Mouse (Mus musculus): ENCODE measurements around the gene Mlycd. TPM values are rescaled to one million over a fixed set of nuclear protein-coding genes. Genes with fewer than 3 reads are reported as not detected.
A peak's percentile ranks its signal among the peaks of the same experiment; 100 is the strongest.
"Not testable (repeated sequence)": the region's sequence is repeated elsewhere in the genome, so short reads cannot be mapped to it uniquely, and the experiment has no call there.

The Mlycd gene
- polyA plus RNA-seq, 1 experiment from 2014 or later = 20.6 TPM

DNA sequence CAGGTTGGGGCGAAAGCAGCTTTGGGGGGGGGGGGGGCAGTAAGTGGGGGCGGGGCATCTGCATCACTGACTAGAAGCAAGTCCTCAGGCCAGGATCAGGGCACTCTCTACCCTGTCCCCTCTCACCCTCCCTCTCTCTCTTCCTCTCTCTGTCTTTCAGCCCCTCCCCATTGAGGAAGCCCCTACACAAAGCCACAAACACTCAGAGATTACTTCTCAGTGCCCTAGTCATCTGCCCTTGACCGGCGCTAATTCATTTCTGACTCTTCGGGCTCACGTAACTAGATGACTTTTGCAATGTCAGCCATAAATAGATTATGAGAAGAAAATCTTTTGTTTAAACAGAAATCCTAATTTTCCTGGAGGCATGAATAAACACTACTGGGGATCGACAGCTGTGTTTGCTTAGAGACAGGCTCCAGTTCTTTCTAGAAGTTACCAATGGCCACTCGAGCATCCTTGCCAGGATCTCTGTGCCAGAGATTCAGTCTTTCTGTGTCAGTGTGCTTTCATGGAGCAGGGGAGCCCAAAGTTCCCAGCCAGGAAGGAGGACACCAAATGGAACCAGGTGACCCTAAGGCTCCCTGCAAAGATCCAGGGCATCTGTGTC lies 33.9 kb upstream of the Mlycd start:
- Histone ChIP-seq H3K27me3 (replicated peaks; ENCODE audit: control insufficient read depth, insufficient read depth, low read length) (no peaks in the 10 kb centered on the region), H3K9me3 (ENCODE audit: control insufficient read depth, low read length) (no peaks in the 10 kb centered on the region), H3K4me2 (ENCODE audit: low read depth, low read length) (no peak overlapping the region), H3K4me3 (ENCODE audit: low read length) (no peak overlapping the region), H3K36me3 (ENCODE audit: control insufficient read depth, insufficient read depth, low read length) (no peaks in the 10 kb centered on the region), H3K27ac (ENCODE audit: low read length) (no peak overlapping the region), H3K9ac (ENCODE audit: low read depth, low read length) (no peak overlapping the region), H3K4me1 (ENCODE audit: control insufficient read depth, insufficient read depth, low read length) (no peaks in the 10 kb centered on the region)
- 41% methylated on average over 8 of the region's 8 CpGs for WGBS
- ATAC-seq = no peak

DNA sequence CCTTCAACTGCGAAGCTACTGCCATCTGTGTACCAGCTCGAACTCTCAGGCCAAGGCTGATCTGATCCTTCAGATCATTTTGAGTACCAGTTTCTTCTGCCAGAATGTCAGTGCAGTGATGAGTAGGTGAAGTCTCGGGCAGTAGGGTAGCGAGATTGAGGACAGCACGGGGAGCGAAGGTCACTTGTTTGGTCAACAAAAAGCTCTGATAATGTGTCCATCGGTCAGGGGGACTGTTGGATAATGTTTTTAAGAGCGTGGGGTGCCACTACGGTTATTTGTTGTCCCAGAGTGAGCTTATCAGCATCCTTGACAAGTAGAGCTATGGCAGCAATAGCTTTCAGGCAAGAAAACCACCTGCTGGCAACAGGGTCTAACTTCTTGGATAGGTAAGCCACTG lies 20.0 kb upstream of the Mlycd start:
- not testable (repeated sequence) for H3K4me2 ChIP-seq (ENCODE audit: low read depth, low read length); H3K36me3 ChIP-seq (ENCODE audit: control insufficient read depth, insufficient read depth, low read length); H3K27me3 ChIP-seq (replicated peaks; ENCODE audit: control insufficient read depth, insufficient read depth, low read length); H3K4me3 ChIP-seq (ENCODE audit: low read length); H3K9ac ChIP-seq (ENCODE audit: low read depth, low read length); H3K4me1 ChIP-seq (ENCODE audit: control insufficient read depth, insufficient read depth, low read length); H3K9me3 ChIP-seq (ENCODE audit: control insufficient read depth, low read length); H3K27ac ChIP-seq (ENCODE audit: low read length); ATAC-seq
- 70% methylated on average over 9 of the region's 9 CpGs for WGBS

DNA sequence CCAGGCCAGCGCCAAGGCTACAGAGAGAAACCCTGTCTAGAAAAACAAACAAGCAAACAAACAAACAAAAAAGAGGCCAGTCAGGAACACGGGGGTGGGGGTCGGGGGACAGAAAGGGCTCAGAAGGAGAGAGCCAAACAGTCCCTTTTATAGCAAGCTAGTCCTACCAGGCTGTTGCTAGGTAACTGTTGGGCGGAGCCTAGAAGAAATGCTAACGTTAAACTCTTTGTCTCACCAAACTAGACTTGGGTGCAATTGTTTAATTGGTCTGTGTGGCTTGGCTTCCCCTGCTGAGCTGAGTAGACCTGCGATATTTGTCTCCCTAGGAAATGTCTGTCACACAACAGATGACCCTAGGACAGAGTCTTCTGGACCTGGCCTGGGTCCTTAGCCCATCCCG lies 16.2 kb upstream of the Mlycd start:
- Histone ChIP-seq H3K4me3 (ENCODE audit: low read length) (no peak overlapping the region), H3K9me3 (ENCODE audit: control insufficient read depth, low read length) (no peaks in the 10 kb centered on the region), H3K27me3 (replicated peaks; ENCODE audit: control insufficient read depth, insufficient read depth, low read length) (no peaks in the 10 kb centered on the region), H3K36me3 (ENCODE audit: control insufficient read depth, insufficient read depth, low read length) (no peaks in the 10 kb centered on the region), H3K4me2 (ENCODE audit: low read depth, low read length) (no peak overlapping the region), H3K9ac (ENCODE audit: low read depth, low read length) (no peak overlapping the region), H3K27ac (ENCODE audit: low read length) (no peak overlapping the region), H3K4me1 (ENCODE audit: control insufficient read depth, insufficient read depth, low read length) (no peaks in the 10 kb centered on the region)
- WGBS = 70% methylated on average over 7 of the region's 7 CpGs
- ATAC-seq = no peak

DNA sequence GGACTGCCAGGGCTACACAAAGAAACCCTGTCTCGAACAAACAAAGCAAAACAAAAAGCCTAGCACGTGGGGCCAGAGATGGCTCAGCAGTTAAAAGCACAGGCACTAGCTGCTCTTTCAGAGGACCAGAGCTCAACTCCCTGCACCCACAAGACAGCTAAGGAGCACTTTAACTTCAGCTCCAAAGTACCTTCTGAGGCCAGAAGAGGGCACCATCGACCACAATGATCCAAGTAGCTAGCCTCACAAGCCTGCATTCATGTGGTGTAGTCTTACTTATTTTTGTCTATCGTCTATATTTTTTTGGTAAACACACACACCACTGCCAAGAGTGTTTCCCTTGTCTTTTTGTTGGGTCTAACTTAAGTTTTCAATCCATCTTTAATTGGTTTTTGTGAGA lies 14.1 kb upstream of the Mlycd start:
- no peak overlapping the region for H3K9ac ChIP-seq (ENCODE audit: low read depth, low read length)
- no peaks in the 10 kb centered on the region for H3K36me3 ChIP-seq (ENCODE audit: control insufficient read depth, insufficient read depth, low read length)
- 49% methylated on average over 4 of the region's 4 CpGs for WGBS
- no peaks in the 10 kb centered on the region for H3K9me3 ChIP-seq (ENCODE audit: control insufficient read depth, low read length)
- no peak overlapping the region for H3K4me2 ChIP-seq (ENCODE audit: low read depth, low read length)
- ATAC-seq = no peak
- H3K27ac ChIP-seq (ENCODE audit: low read length) = no peak overlapping the region
- no peaks in the 10 kb centered on the region for H3K27me3 ChIP-seq (replicated peaks; ENCODE audit: control insufficient read depth, insufficient read depth, low read length)
- H3K4me3 ChIP-seq (ENCODE audit: low read length) = no peak overlapping the region
- no peaks in the 10 kb centered on the region for H3K4me1 ChIP-seq (ENCODE audit: control insufficient read depth, insufficient read depth, low read length)

GRCm38 (mm10) chr8:119384478-119384877 lies 10.2 kb upstream of the Mlycd start:
- Histone ChIP-seq H3K36me3 (ENCODE audit: control insufficient read depth, insufficient read depth, low read length) (no peaks in the 10 kb centered on the region), H3K4me1 (ENCODE audit: control insufficient read depth, insufficient read depth, low read length) (no peaks in the 10 kb centered on the region), H3K4me3 (ENCODE audit: low read length) (no peak overlapping the region), H3K27me3 (replicated peaks; ENCODE audit: control insufficient read depth, insufficient read depth, low read length) (no peaks in the 10 kb centered on the region), H3K4me2 (ENCODE audit: low read depth, low read length) (no peak overlapping the region), H3K27ac (ENCODE audit: low read length) (no peak overlapping the region), H3K9ac (ENCODE audit: low read depth, low read length) (no peak overlapping the region), H3K9me3 (ENCODE audit: control insufficient read depth, low read length) (no peaks in the 10 kb centered on the region)
- WGBS = 20% methylated on average over 10 of the region's 10 CpGs
- ATAC-seq = no peak

DNA sequence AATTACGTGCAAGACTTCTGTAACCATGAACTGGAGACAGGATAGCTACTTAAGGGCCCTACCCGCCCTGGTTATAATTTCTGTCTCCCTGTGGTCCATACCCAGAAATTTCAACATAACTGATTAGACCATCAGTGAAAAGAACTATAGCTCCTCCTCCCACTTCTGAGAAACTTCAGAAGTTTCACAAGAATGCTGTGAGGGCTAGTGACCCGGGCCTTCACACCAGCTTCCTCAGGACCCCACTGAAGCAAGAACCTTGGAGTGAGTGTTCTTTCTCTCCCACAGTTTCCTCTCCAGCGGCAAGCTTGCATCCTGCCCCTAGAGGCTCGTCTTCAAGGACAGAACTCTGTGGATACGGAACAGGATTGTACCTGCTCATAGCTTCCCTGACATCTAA lies 8.8 kb upstream of the Mlycd start:
- Histone ChIP-seq H3K27me3 (replicated peaks; ENCODE audit: control insufficient read depth, insufficient read depth, low read length) (no peaks in the 10 kb centered on the region), H3K4me3 (ENCODE audit: low read length) (no peak overlapping the region), H3K9me3 (ENCODE audit: control insufficient read depth, low read length) (no peaks in the 10 kb centered on the region), H3K36me3 (ENCODE audit: control insufficient read depth, insufficient read depth, low read length) (no peaks in the 10 kb centered on the region), H3K4me1 (ENCODE audit: control insufficient read depth, insufficient read depth, low read length) (no peaks in the 10 kb centered on the region), H3K9ac (ENCODE audit: low read depth, low read length) (no peak overlapping the region), H3K4me2 (ENCODE audit: low read depth, low read length) (no peak overlapping the region), H3K27ac (ENCODE audit: low read length) (no peak overlapping the region)
- 73% methylated on average over 6 of the region's 6 CpGs for WGBS
- no peak for ATAC-seq

GRCm38 (mm10) chr8:119386988-119387387 lies 7.7 kb upstream of the Mlycd start:
- WGBS = 82% methylated on average over 6 of the region's 6 CpGs
- H3K4me1 ChIP-seq (ENCODE audit: control insufficient read depth, insufficient read depth, low read length) = no peaks in the 10 kb centered on the region
- no peaks in the 10 kb centered on the region for H3K36me3 ChIP-seq (ENCODE audit: control insufficient read depth, insufficient read depth, low read length)
- H3K27ac ChIP-seq (ENCODE audit: low read length) = no peak overlapping the region
- H3K4me3 ChIP-seq (ENCODE audit: low read length) = no peak overlapping the region
- H3K4me2 ChIP-seq (ENCODE audit: low read depth, low read length) = no peak overlapping the region
- H3K9me3 ChIP-seq (ENCODE audit: control insufficient read depth, low read length) = no peaks in the 10 kb centered on the region
- ATAC-seq = no peak
- no peak overlapping the region for H3K9ac ChIP-seq (ENCODE audit: low read depth, low read length)
- H3K27me3 ChIP-seq (replicated peaks; ENCODE audit: control insufficient read depth, insufficient read depth, low read length) = no peaks in the 10 kb centered on the region

- Histone ChIP-seq H3K4me3 (ENCODE audit: low read length) (peak overlapping the region; percentile 87), H3K27me3 (replicated peaks; ENCODE audit: control insufficient read depth, insufficient read depth, low read length) (no peaks in the 10 kb centered on the region), H3K4me1 (ENCODE audit: control insufficient read depth, insufficient read depth, low read length) (peaks cover 11% of the 10 kb centered on the region), H3K27ac (ENCODE audit: low read length) (peak overlapping the region; percentile 69; the same call in 1 of the 2 replicates), H3K9ac (ENCODE audit: low read depth, low read length) (peak overlapping the region; percentile 92), H3K4me2 (ENCODE audit: low read depth, low read length) (peak overlapping the region; percentile 97), H3K9me3 (ENCODE audit: control insufficient read depth, low read length) (no peaks in the 10 kb centered on the region), H3K36me3 (ENCODE audit: control insufficient read depth, insufficient read depth, low read length) (no peaks in the 10 kb centered on the region)
- peak; percentile 0; the same call in 1 of the 2 replicates for ATAC-seq
- WGBS = 73% methylated on average over 9 of the region's 9 CpGs
Measured at GRCm38 (mm10) chr8:119394097-119394496, 581 bp upstream of the Mlycd start.

DNA sequence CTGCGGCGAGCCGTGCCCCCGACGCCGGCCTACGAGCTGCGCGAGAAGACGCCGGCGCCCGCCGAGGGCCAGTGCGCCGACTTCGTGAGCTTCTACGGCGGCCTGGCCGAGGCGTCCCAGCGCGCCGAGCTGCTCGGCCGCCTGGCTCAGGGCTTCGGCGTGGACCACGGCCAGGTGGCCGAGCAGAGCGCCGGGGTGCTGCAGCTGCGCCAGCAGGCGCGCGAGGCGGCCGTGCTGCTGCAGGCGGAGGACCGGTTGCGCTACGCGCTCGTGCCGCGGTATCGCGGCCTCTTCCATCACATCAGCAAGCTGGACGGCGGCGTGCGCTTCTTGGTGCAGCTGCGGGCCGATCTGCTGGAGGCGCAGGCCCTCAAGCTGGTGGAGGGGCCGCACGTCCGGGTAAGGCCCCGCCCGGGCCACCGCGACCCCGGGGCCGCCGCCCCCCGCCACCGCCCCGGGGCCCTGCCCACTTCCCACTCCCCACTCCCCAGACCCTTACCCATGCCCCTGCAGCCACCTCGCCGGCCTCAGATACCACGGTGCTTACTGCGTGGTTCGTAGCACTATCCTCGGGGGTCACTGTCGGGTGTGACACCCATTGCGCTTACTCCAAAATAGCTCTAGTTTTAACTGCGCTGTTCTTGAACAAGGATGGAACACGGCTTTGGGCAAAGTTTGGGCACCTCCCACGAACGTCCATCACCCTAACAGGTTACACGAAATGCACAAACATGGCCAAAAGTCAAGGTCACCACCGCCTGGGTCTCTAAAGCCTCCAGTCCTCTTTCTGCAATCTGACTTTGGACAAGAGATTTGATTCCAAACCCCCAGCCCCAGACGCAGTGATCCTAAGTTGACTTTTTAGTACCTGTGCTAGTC lies 633 bp downstream of the Mlycd start:
- Histone ChIP-seq H3K4me1 (ENCODE audit: control insufficient read depth, insufficient read depth, low read length) (peaks cover 19% of the 10 kb centered on the region), H3K4me2 (ENCODE audit: low read depth, low read length) (peak overlapping the region; percentile 97), H3K9ac (ENCODE audit: low read depth, low read length) (peak overlapping the region; percentile 92), H3K27me3 (replicated peaks; ENCODE audit: control insufficient read depth, insufficient read depth, low read length) (no peaks in the 10 kb centered on the region), H3K9me3 (ENCODE audit: control insufficient read depth, low read length) (no peaks in the 10 kb centered on the region), H3K27ac (ENCODE audit: low read length) (peak overlapping the region; percentile 80), H3K4me3 (ENCODE audit: low read length) (peak overlapping the region; percentile 87), H3K36me3 (ENCODE audit: control insufficient read depth, insufficient read depth, low read length) (no peaks in the 10 kb centered on the region)
- 5% methylated on average over 79 of the region's 83 CpGs for WGBS
- peak; percentile 50 for ATAC-seq

All from intestine, embryonic 16.5 days (tissue).